Comparison of ENCODE assay signal across 9 mouse cellular contexts in genomic region chr11:109445438-109446035, GRCm38 (mm10). TPM values are rescaled to one million over a fixed set of nuclear protein-coding genes. Genes with fewer than 3 reads are reported as not detected.
DNase-seq lines count a peak whose midpoint lies in the region; ATAC-seq and TF ChIP-seq lines count a peak whose summit lies in the region.
"Had no signal": no experiment of that assay in that cellular context is flagged by ENCODE, and none has a peak within 500 bp of the region (broad histone marks: within the 10 kb centered on the region; RNA-seq: fewer than 3 reads in every experiment).

No protein-coding gene starts in this region.

- TF ChIP-seq RAD21 in MEL (IDR thresholded peaks at IDR 0.05; ENCODE audit: low read depth, low read length): peak; percentile 95

- H3K4me3 ChIP-seq in left cerebral cortex, adult 2 months: no peak overlapping the region
- no peak overlapping the region for H3K4me3 ChIP-seq in MEL (ENCODE audit: control insufficient read depth in 1 of 2, insufficient read depth in 1 of 2, low read depth in 2 of 2, low read length in 2 of 2)
- H3K4me3 ChIP-seq in hindbrain, embryonic 11.5 days (ENCODE audit: low read depth, low read length): no peak overlapping the region
- H3K4me3 ChIP-seq in liver, embryonic 15.5 days (replicated peaks): no peak overlapping the region
- H3K4me3 ChIP-seq: erythroblast, embryonic 14.5 days had no signal

- no peak for DNase-seq in left cerebral cortex, adult 2 months (ENCODE audit: extremely low spot score in 1 of 2, low spot score in 2 of 2)
- DNase-seq in left cerebral cortex, adult 8-10 months (ENCODE audit: low spot score in 2 of 2): no peak
- peak; percentile 82 for DNase-seq in MEL (ENCODE audit: low read depth, low spot score)
- peak; percentile 68 for DNase-seq in embryo, embryonic 10 days (ENCODE audit: low spot score)
- DNase-seq in hindbrain, embryonic 11.5 days (ENCODE audit: low spot score): peak; percentile 62
- DNase-seq in retina, postnatal 7 days (ENCODE audit: low read depth, low spot score): peak; percentile 38
- no peak for DNase-seq in urinary bladder, postnatal 25 days (ENCODE audit: low spot score)

- no peaks in the 10 kb centered on the region for H3K27me3 ChIP-seq in MEL (ENCODE audit: control insufficient read depth in 1 of 2, insufficient read depth in 2 of 2, low read length in 2 of 2)
- H3K27me3 ChIP-seq in hindbrain, embryonic 11.5 days (ENCODE audit: control insufficient read depth, insufficient read depth, low read length): no peaks in the 10 kb centered on the region
- H3K27me3 ChIP-seq in liver, embryonic 15.5 days: no peaks in the 10 kb centered on the region

- TF ChIP-seq EP300 in MEL (IDR thresholded peaks at IDR 0.05; ENCODE audit: low read depth in 1 of 2, low read length in 2 of 2): 0 out of 4 replicates have a peak, but pooled peaks of 1 of the 2 experiments have one; percentile 10

- TF ChIP-seq POLR2A in MEL (IDR thresholded peaks at IDR 0.05; ENCODE audit: control insufficient read depth in 1 of 2, insufficient read depth in 1 of 2, low read depth in 1 of 2, low read length in 2 of 2, poor library complexity in 1 of 2): no peak

- WGBS in hindbrain, embryonic 11.5 days: 64% methylated on average over 13 of the region's 13 CpGs
- WGBS in liver, embryonic 15.5 days (ENCODE audit: insufficient replicate concordance): 42% methylated on average over 13 of the region's 13 CpGs

- intact Hi-C loops in left cerebral cortex, adult 2 months (cut with DNase I): loop anchor here (1.0 kb wide), 2 partner anchors 139 to 415 kb away; no protein-coding TSS in a partner anchor

- H3K27ac ChIP-seq in left cerebral cortex, adult 2 months: no peak overlapping the region
- H3K27ac ChIP-seq in MEL (ENCODE audit: control insufficient read depth, low read depth, low read length): no peak overlapping the region
- H3K27ac ChIP-seq in hindbrain, embryonic 11.5 days (ENCODE audit: low read depth, low read length): no peak overlapping the region
- 0 out of 2 replicates have a peak overlapping the region, but pooled peaks have one; percentile 14 for H3K27ac ChIP-seq in liver, embryonic 15.5 days (replicated peaks)

- H3K79me2 ChIP-seq in MEL (ENCODE audit: control insufficient read depth, insufficient read depth, low read length, poor library complexity): no peaks in the 10 kb centered on the region

- TF ChIP-seq CTCF in left cerebral cortex, adult 2 months (IDR thresholded peaks at IDR 0.05): peak; percentile 83
- peak; percentile 64 to 96 (median 67) for TF ChIP-seq CTCF in MEL (IDR thresholded peaks at IDR 0.05 in 2 of 3, conservative IDR thresholded peaks at IDR 0.05 in 1 of 3; ENCODE audit: control insufficient read depth in 1 of 3, insufficient read depth in 1 of 3, low read depth in 2 of 3, low read length in 3 of 3, poor library complexity in 1 of 3, severe bottlenecking in 1 of 3)

- no peaks in the 10 kb centered on the region for H3K9me3 ChIP-seq in MEL (replicated peaks; ENCODE audit: insufficient read depth, low read length)
- no peaks in the 10 kb centered on the region for H3K9me3 ChIP-seq in hindbrain, embryonic 11.5 days (ENCODE audit: control insufficient read depth, low read length)
- H3K9me3 ChIP-seq in liver, embryonic 15.5 days (replicated peaks): no peaks in the 10 kb centered on the region

- H3K4me1 ChIP-seq in MEL (ENCODE audit: control insufficient read depth in 1 of 2, insufficient read depth in 2 of 2, low read length in 2 of 2): peaks cover 0 to 6% of the 10 kb centered on the region in 2 experiments; a peak in 2 of 4 replicates
- no peaks in the 10 kb centered on the region for H3K4me1 ChIP-seq in hindbrain, embryonic 11.5 days (replicated peaks; ENCODE audit: control insufficient read depth, insufficient read depth, low read length)
- peaks cover 25% of the 10 kb centered on the region for H3K4me1 ChIP-seq in liver, embryonic 15.5 days (replicated peaks)

- no peak overlapping the region for H3K4me2 ChIP-seq in hindbrain, embryonic 11.5 days (replicated peaks; ENCODE audit: low read depth, low read length)
- H3K4me2 ChIP-seq in liver, embryonic 15.5 days: no peak overlapping the region

- peak; percentile 53 for ATAC-seq in hindbrain, embryonic 11.5 days (ENCODE audit: low FRiP score)
- peak; percentile 78 for ATAC-seq in liver, embryonic 15.5 days (ENCODE audit: insufficient read depth)

- 0 out of 4 replicates have a peak, but pooled peaks cover 0 to 4% of the 10 kb centered on the region in 2 experiments for H3K36me3 ChIP-seq in MEL (ENCODE audit: control insufficient read depth in 1 of 2, insufficient read depth in 2 of 2, low read length in 2 of 2)
- H3K36me3 ChIP-seq in hindbrain, embryonic 11.5 days (ENCODE audit: control insufficient read depth, insufficient read depth, low read length): no peaks in the 10 kb centered on the region
- H3K36me3 ChIP-seq in liver, embryonic 15.5 days (replicated peaks): peaks cover 22% of the 10 kb centered on the region

- no peak overlapping the region for H3K9ac ChIP-seq in MEL (ENCODE audit: control insufficient read depth, low read depth, low read length, poor library complexity, severe bottlenecking)
- H3K9ac ChIP-seq in hindbrain, embryonic 11.5 days (ENCODE audit: low read depth, low read length): no peak overlapping the region
- H3K9ac ChIP-seq in liver, embryonic 15.5 days: no peak overlapping the region

TF ChIP-seq in MEL, 35 proteins besides CTCF, POLR2A, EP300 and RAD21:
- TF ChIP-seq MXI1 (IDR thresholded peaks at IDR 0.05; ENCODE audit: low read depth, low read length) (0 out of 2 replicates have a peak, but pooled peaks have one; percentile 17), MYC (IDR thresholded peaks at IDR 0.05; ENCODE audit: low read depth, low read length) (0 out of 2 replicates have a peak, but pooled peaks have one; percentile 23), SMC3 (IDR thresholded peaks at IDR 0.05; ENCODE audit: low read depth, low read length) (peak; percentile 100), MAZ (IDR thresholded peaks at IDR 0.05; ENCODE audit: low read depth, low read length) (0 out of 2 replicates have a peak, but pooled peaks have one; percentile 35), ZC3H11A (IDR thresholded peaks at IDR 0.05; ENCODE audit: low read depth, low read length) (peak; percentile 99), BHLHE40 (IDR thresholded peaks at IDR 0.05; ENCODE audit: borderline replicate concordance, low read depth, low read length) (no peak), SIN3A (IDR thresholded peaks at IDR 0.05; ENCODE audit: low read length) (peak; percentile 41; the same call in 1 of the 2 replicates), HCFC1 (IDR thresholded peaks at IDR 0.05; ENCODE audit: low read depth, low read length) (0 out of 2 replicates have a peak, but pooled peaks have one; percentile 24), POLR2AphosphoS2 (IDR thresholded peaks at IDR 0.05; ENCODE audit: low read length) (no peak), CHD1 (IDR thresholded peaks at IDR 0.05; ENCODE audit: low read depth, low read length) (no peak), MAX (IDR thresholded peaks at IDR 0.05; ENCODE audit: low read length) (0 out of 2 replicates have a peak, but pooled peaks have one; percentile 18), GATA1 (IDR thresholded peaks at IDR 0.05; ENCODE audit: low read depth, low read length) (no peak)

RNA-seq across cellular contexts. Expression of gene Amz2, which starts 19.8 kb away (rescaled TPM):
- total RNA-seq in left cerebral cortex, adult 2 months (2021): 10 to 100 TPM; 49.5 TPM
- 10 to 100 TPM; 44.4 to 56.2 (median 52.9) TPM for total RNA-seq in left cerebral cortex, adult 8-10 months (2022)
- total RNA-seq in MEL (2012; rRNA removed): 40.2 and 41.6 TPM in 2 replicates
- polyA plus RNA-seq in MEL (2012; ENCODE audit: insufficient read depth in 1 of 2, insufficient read length in 2 of 2, low read depth in 1 of 2, low replicate concordance in 2 of 2, missing spikeins in 1 of 2): 1,000 to 10,000 TPM in 1 of 2 experiments, 10 to 100 TPM in 1; 47.1 to 1,743 TPM
- polyA plus RNA-seq in hindbrain, embryonic 11.5 days (2014; fragmentation: Nextera tagmentation; extraction: Ambion mirVana): 49.9 and 50.4 TPM in 2 replicates
- 10.8 and 11.1 TPM in 2 replicates for polyA plus RNA-seq in liver, embryonic 15.5 days (2015; fragmentation: Nextera tagmentation; extraction: Ambion mirVana)

RNA-seq across cellular contexts. Expression of gene Arsg, which starts 27.6 kb away (rescaled TPM):
- total RNA-seq in left cerebral cortex, adult 2 months (2021): 10 to 100 TPM; 10.2 to 11.1 TPM
- 10 to 100 TPM; 21.3 to 24.4 (median 22.7) TPM for total RNA-seq in left cerebral cortex, adult 8-10 months (2022)
- 3.7 and 3.9 TPM in 2 replicates for total RNA-seq in MEL (2012; rRNA removed)
- polyA plus RNA-seq in MEL (2012; ENCODE audit: insufficient read depth in 1 of 2, insufficient read length in 2 of 2, low read depth in 1 of 2, low replicate concordance in 2 of 2, missing spikeins in 1 of 2): 1 to 10 TPM in 1 of 2 experiments, not detected in 1; 5.2 TPM
- 3.1 and 4.2 TPM in 2 replicates for polyA plus RNA-seq in hindbrain, embryonic 11.5 days (2014; fragmentation: Nextera tagmentation; extraction: Ambion mirVana)
- 3.4 and 3.7 TPM in 2 replicates for polyA plus RNA-seq in liver, embryonic 15.5 days (2015; fragmentation: Nextera tagmentation; extraction: Ambion mirVana)

RNA-seq across cellular contexts. Expression of gene Slc16a6, which starts 27.9 kb away (rescaled TPM):
- total RNA-seq in left cerebral cortex, adult 2 months (2021): 10 to 100 TPM; 11.6 to 12.3 TPM
- total RNA-seq in left cerebral cortex, adult 8-10 months (2022): 10 to 100 TPM; 12.5 to 15.6 (median 14.0) TPM
- 29.6 and 34.0 TPM in 2 replicates for total RNA-seq in MEL (2012; rRNA removed)
- polyA plus RNA-seq in MEL (2012; ENCODE audit: insufficient read depth in 1 of 2, insufficient read length in 2 of 2, low read depth in 1 of 2, low replicate concordance in 2 of 2, missing spikeins in 1 of 2): 10 to 100 TPM in 1 of 2 experiments, not detected in 1; 41.6 TPM
- 4.6 and 6.0 TPM in 2 replicates for polyA plus RNA-seq in hindbrain, embryonic 11.5 days (2014; fragmentation: Nextera tagmentation; extraction: Ambion mirVana)
- 38.9 and 39.1 TPM in 2 replicates for polyA plus RNA-seq in liver, embryonic 15.5 days (2015; fragmentation: Nextera tagmentation; extraction: Ambion mirVana)

RNA-seq across cellular contexts. Expression of gene 9930022D16Rik, which starts 31.8 kb away (rescaled TPM):
- not detected for total RNA-seq in left cerebral cortex, adult 2 months (2021)
- total RNA-seq in left cerebral cortex, adult 8-10 months (2022): not detected
- 0.04 and 0.10 TPM in 2 replicates for total RNA-seq in MEL (2012; rRNA removed)
- polyA plus RNA-seq in MEL (2012; ENCODE audit: insufficient read depth in 1 of 2, insufficient read length in 2 of 2, low read depth in 1 of 2, low replicate concordance in 2 of 2, missing spikeins in 1 of 2): not detected
- not detected in 2 replicates for polyA plus RNA-seq in hindbrain, embryonic 11.5 days (2014; fragmentation: Nextera tagmentation; extraction: Ambion mirVana)
- not detected in 2 replicates for polyA plus RNA-seq in liver, embryonic 15.5 days (2015; fragmentation: Nextera tagmentation; extraction: Ambion mirVana)

Comparison
In these comparisons a context has a peak if more than half of its experiments do, and no peak if none do; other contexts are left out.
1. DNase-seq: peak in MEL (single experiment), embryo, embryonic 10 days (single experiment), hindbrain, embryonic 11.5 days (single experiment) and retina, postnatal 7 days (single experiment); none in left cerebral cortex, adult 2 months (0 of 2), left cerebral cortex, adult 8-10 months (0 of 2) and urinary bladder, postnatal 25 days (single experiment).